ENCODE assay signal across 8 mouse cellular contexts in the genomic region with DNA sequence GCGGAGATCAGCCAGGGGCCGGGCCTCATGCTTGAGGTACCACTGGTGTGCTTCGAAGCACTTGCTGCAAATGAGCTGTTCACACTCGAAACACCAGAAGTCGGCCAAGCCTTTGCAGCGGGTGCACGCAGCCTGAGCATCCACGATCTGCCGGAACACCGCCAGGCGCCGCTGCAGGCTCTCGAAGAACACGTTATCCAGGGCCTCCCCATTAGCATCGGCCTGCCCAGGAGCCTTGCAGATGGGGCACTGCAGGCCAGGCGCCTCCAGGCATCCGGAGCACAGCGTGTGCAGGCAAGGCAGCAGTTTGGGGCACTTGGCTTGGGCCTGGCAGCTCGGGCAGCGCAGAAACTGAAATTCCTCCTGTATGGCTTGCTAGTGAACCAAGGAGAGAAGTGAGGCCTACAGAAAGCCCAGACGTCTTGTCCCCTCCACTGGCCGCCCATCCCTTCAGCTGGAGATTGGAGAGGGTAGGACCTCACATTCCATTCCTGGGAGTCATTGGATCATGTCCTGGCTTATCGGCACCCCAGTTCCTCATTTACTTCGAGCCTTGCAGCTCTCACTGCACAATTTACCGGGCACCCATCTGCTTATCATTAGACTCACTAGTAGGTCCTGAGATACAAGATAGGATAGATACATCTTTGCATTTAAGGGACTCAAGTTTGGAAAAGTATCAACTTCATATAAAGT. TPM values are rescaled to one million over a fixed set of nuclear protein-coding genes. Genes with fewer than 3 reads are reported as not detected.
DNase-seq lines count a peak whose midpoint lies in the region; ATAC-seq lines count a peak whose summit lies in the region.

No protein-coding gene starts in this region.

- no peak overlapping the region for H3K27ac ChIP-seq in hindbrain, embryonic 12.5 days

- H3K4me2 ChIP-seq in hindbrain, embryonic 12.5 days (replicated peaks), result peak overlapping the region; percentile 49

- H3K4me3 ChIP-seq in hindbrain, embryonic 12.5 days, result no peak overlapping the region

- no peaks in the 10 kb centered on the region for H3K9me3 ChIP-seq in hindbrain, embryonic 12.5 days (replicated peaks)

- ATAC-seq in hindbrain, embryonic 12.5 days (ENCODE audit: low FRiP score), result peak; percentile 72

- peak; percentile 90 for DNase-seq in Muller cell, postnatal 12 days (ENCODE audit: inconsistent ontology term)
- peak; percentile 90 to 92 for DNase-seq in cerebellum, postnatal 10 days
- peak; percentile 70 to 76 for DNase-seq in frontal cortex, postnatal 10 days (ENCODE audit: low spot score in 2 of 2)
- DNase-seq in layer of hippocampus, postnatal 14 days (ENCODE audit: low spot score in 2 of 2), result peak; percentile 69 to 75
- peak; percentile 92 for DNase-seq in lung, postnatal 10 days
- DNase-seq in ovary, postnatal 36 days (ENCODE audit: low spot score), result peak; percentile 81
- DNase-seq in thymus, postnatal 25 days, result peak; percentile 87

- 15% methylated on average over 25 of the region's 25 CpGs for WGBS in hindbrain, embryonic 12.5 days

- H3K4me1 ChIP-seq in hindbrain, embryonic 12.5 days, result peaks cover 32% of the 10 kb centered on the region

- H3K9ac ChIP-seq in hindbrain, embryonic 12.5 days, result no peak overlapping the region

- no peaks in the 10 kb centered on the region for H3K36me3 ChIP-seq in hindbrain, embryonic 12.5 days

- H3K27me3 ChIP-seq in hindbrain, embryonic 12.5 days, result no peaks in the 10 kb centered on the region

RNA-seq across cellular contexts. Expression of a gene that starts 2.4 kb away (rescaled TPM):
- polyA plus RNA-seq in hindbrain, embryonic 12.5 days (2016; fragmentation: Nextera tagmentation; extraction: Ambion mirVana), result 9.8 and 10.1 TPM in 2 replicates
- total RNA-seq in layer of hippocampus, postnatal 14 days (2021), result 1 to 10 TPM; 8.5 to 9.8 TPM

RNA-seq across cellular contexts. Expression of a gene that starts 5.8 kb away (rescaled TPM):
- polyA plus RNA-seq in hindbrain, embryonic 12.5 days (2016; fragmentation: Nextera tagmentation; extraction: Ambion mirVana), result 63.0 and 67.8 TPM in 2 replicates
- total RNA-seq in layer of hippocampus, postnatal 14 days (2021), result 10 to 100 TPM; 78.5 to 79.8 TPM

RNA-seq across cellular contexts. Expression of a gene that starts 43.1 kb away (rescaled TPM):
- polyA plus RNA-seq in hindbrain, embryonic 12.5 days (2016; fragmentation: Nextera tagmentation; extraction: Ambion mirVana), result 9.2 and 10.4 TPM in 2 replicates
- total RNA-seq in layer of hippocampus, postnatal 14 days (2021), result 100 to 1,000 TPM; 193 to 208 TPM

RNA-seq across cellular contexts. Expression of a gene that starts 43.1 kb away (rescaled TPM):
- 47.8 and 59.3 TPM in 2 replicates for polyA plus RNA-seq in hindbrain, embryonic 12.5 days (2016; fragmentation: Nextera tagmentation; extraction: Ambion mirVana)
- total RNA-seq in layer of hippocampus, postnatal 14 days (2021), result 10 to 100 TPM; 10.8 to 15.5 TPM
